Mouse (Mus musculus): ENCODE measurements at regions not wholly inside any gene's neighbourhood (a gene's known extent, or its start where the extent isn't known, plus 50 kb on each side); places are given as distances from the start of the nearest gene placed in this dataset.

- no peak overlapping the region for H3K27ac ChIP-seq (ENCODE audit: low read length)
These were observed 97.4 kb upstream of the Magi3 start for GRCm38 (mm10) chr3:104317528-104317927.

DNA sequence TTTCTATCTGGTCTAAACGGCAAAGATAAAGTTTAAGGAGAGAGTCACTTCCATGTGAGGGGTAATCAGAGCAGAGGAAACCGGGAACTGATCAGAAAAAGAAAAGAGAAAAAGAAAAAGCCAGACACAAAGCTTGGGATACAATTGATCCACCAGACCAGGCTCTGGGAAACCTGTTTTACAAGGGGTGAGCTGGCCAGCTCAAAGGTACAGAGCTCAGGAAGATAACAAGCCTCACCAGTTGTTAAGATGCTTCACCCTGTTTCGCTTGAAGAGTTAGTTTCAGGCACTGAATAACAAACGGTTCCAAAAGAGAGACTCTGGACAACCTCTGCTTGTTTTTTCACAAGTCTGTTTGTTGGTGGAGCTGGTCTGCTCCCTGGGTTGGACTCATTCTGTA, 92.9 kb upstream of the Magi3 start:
- Histone ChIP-seq H3K9me3 (ENCODE audit: low read length) (no peaks in the 10 kb centered on the region), H3K36me3 (ENCODE audit: insufficient read depth, low read length) (no peaks in the 10 kb centered on the region), H3K27me3 (replicated peaks; ENCODE audit: insufficient read depth, low read length) (no peaks in the 10 kb centered on the region), H3K4me2 (replicated peaks; ENCODE audit: low read depth, low read length) (no peak overlapping the region), H3K4me3 (ENCODE audit: low read depth, low read length) (no peak overlapping the region), H3K27ac (ENCODE audit: low read length) (no peak overlapping the region), H3K9ac (replicated peaks; ENCODE audit: low read depth) (no peak overlapping the region), H3K4me1 (ENCODE audit: insufficient read depth, low read depth, low read length) (no peaks in the 10 kb centered on the region)
- WGBS: 67% methylated on average over 4 of the region's 4 CpGs
- ATAC-seq: no peak
- TF ChIP-seq EP300 (IDR thresholded peaks at IDR 0.05) (no peak), CTCF (IDR thresholded peaks at IDR 0.05) (no peak)
- no peak for DNase-seq (ENCODE audit: low spot score)

More at GRCm38 (mm10) chr3:104317528-104317927, 97.4 kb upstream of the Magi3 start:
- H3K9ac ChIP-seq (replicated peaks; ENCODE audit: low read depth): no peak overlapping the region
- H3K4me2 ChIP-seq (replicated peaks; ENCODE audit: low read depth, low read length): no peak overlapping the region
- DNase-seq (ENCODE audit: low spot score) (no peak), ATAC-seq (no peak)
- no peaks in the 10 kb centered on the region for H3K27me3 ChIP-seq (replicated peaks; ENCODE audit: insufficient read depth, low read length)
- no peaks in the 10 kb centered on the region for H3K36me3 ChIP-seq (ENCODE audit: insufficient read depth, low read length)
- H3K4me1 ChIP-seq (ENCODE audit: insufficient read depth, low read depth, low read length): peaks cover 15% of the 10 kb centered on the region
- 78% methylated on average over 4 of the region's 4 CpGs for WGBS
- H3K9me3 ChIP-seq (ENCODE audit: low read length): no peaks in the 10 kb centered on the region
- no peak overlapping the region for H3K4me3 ChIP-seq (ENCODE audit: low read depth, low read length)
- TF ChIP-seq CTCF (IDR thresholded peaks at IDR 0.05): no peak

DNA sequence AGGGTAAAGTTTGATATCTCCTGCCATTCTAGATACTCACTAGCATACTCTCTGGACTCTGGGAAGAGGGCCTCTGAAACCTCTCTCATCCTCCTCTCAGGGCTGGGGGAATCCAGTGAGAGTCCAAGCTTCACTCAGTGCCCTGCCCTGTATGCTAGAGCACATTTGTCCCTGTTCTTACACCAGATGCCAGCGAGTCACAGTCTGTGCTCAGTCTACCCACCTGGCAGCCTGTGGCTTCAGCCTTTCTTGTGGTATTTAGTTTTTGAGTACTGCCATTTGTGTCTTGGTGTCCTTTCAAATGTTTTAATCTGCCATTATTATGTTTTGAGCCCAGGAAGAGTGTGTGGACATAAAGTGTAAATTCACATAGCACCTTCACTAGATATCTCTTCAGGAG, 86.8 kb upstream of the Magi3 start:
- H3K36me3 ChIP-seq (ENCODE audit: insufficient read depth, low read length): no peaks in the 10 kb centered on the region
- no peak overlapping the region for H3K4me2 ChIP-seq (replicated peaks; ENCODE audit: low read depth, low read length)
- H3K9me3 ChIP-seq (ENCODE audit: low read length): no peaks in the 10 kb centered on the region
- 70% methylated on average over 1 of the region's 1 CpGs for WGBS
- no peaks in the 10 kb centered on the region; the same call in 1 of the 2 replicates for H3K4me1 ChIP-seq (ENCODE audit: insufficient read depth, low read depth, low read length)
- ATAC-seq (no peak), DNase-seq (ENCODE audit: low spot score) (no peak)
- TF ChIP-seq EP300 (IDR thresholded peaks at IDR 0.05): no peak
- no peak for TF ChIP-seq CTCF (IDR thresholded peaks at IDR 0.05)
- no peak overlapping the region for H3K9ac ChIP-seq (replicated peaks; ENCODE audit: low read depth)
- H3K4me3 ChIP-seq (ENCODE audit: low read depth, low read length): no peak overlapping the region
- H3K27me3 ChIP-seq (replicated peaks; ENCODE audit: insufficient read depth, low read length): no peaks in the 10 kb centered on the region
- no peak overlapping the region for H3K27ac ChIP-seq (ENCODE audit: low read length)

DNA sequence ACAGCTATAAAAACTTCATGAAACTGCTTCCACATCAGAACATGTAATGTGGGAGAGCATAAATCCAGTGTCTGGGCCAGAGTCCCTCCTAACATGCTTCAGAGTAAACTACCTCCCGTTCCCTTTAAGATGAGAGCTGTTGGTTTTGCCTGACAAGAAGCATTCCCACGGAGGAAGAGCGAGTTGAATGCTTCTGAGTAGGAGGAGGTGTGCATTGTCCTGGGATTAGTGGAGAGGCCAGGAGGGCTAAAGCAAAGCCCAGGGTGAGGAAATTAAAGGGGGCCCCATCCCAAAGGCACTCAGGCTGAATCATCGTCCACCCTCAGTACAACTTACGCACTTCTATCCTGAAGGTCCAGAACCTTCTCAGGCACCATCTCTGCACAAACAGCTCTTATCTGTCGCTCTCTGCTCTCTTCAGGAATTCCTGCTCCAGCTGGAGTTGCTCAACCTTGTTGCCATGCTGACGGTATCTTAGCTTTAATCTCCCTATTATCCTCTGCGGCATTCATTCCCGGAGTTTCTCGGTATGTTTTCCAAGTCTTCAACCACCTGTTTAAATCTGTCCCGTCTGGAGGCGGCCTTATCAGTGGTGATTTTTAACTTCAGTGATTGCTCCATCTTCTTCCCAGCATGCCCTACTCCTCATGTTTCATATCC, 85.9 kb upstream of the Magi3 start:
- Histone ChIP-seq H3K9ac (replicated peaks; ENCODE audit: low read depth) (no peak overlapping the region), H3K4me1 (ENCODE audit: insufficient read depth, low read depth, low read length) (no peaks in the 10 kb centered on the region; the same call in 1 of the 2 replicates), H3K27me3 (replicated peaks; ENCODE audit: insufficient read depth, low read length) (no peaks in the 10 kb centered on the region), H3K27ac (ENCODE audit: low read length) (no peak overlapping the region), H3K36me3 (ENCODE audit: insufficient read depth, low read length) (no peaks in the 10 kb centered on the region), H3K4me2 (replicated peaks; ENCODE audit: low read depth, low read length) (no peak overlapping the region), H3K9me3 (ENCODE audit: low read length) (no peaks in the 10 kb centered on the region), H3K4me3 (ENCODE audit: low read depth, low read length) (no peak overlapping the region)
- DNase-seq (ENCODE audit: low spot score) (peak; percentile 45), ATAC-seq (peak; percentile 55)
- TF ChIP-seq CTCF (IDR thresholded peaks at IDR 0.05) (no peak), EP300 (IDR thresholded peaks at IDR 0.05) (peak; percentile 66)
- 17% methylated on average over 12 of the region's 12 CpGs for WGBS

DNA sequence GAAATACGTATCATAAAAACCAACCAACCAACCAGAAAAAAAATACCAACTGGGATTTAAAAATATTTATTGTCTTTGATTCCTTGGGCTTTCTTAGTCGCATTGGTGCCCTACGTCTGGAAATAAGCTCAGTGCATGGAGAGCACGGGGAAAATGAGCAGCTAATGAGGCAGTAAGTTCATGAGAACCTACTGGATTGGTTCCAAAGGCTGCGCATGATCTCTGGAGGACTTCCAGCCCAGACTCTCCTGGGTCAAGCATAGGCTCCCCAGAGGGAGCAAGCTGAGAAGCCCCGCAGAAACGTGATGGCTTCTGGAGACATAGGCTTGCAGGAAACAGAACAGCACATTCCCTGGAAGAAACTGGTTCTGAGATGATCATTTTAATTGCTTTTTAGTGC, 83.4 kb upstream of the Magi3 start:
- 63% methylated on average over 7 of the region's 7 CpGs for WGBS
- no peaks in the 10 kb centered on the region for H3K36me3 ChIP-seq (ENCODE audit: insufficient read depth, low read length)
- TF ChIP-seq CTCF (IDR thresholded peaks at IDR 0.05): no peak
- no peak for TF ChIP-seq EP300 (IDR thresholded peaks at IDR 0.05)
- no peak overlapping the region for H3K4me3 ChIP-seq (ENCODE audit: low read depth, low read length)
- H3K4me2 ChIP-seq (replicated peaks; ENCODE audit: low read depth, low read length): no peak overlapping the region
- H3K4me1 ChIP-seq (ENCODE audit: insufficient read depth, low read depth, low read length): no peaks in the 10 kb centered on the region; the same call in 1 of the 2 replicates
- H3K9me3 ChIP-seq (ENCODE audit: low read length): no peaks in the 10 kb centered on the region
- H3K9ac ChIP-seq (replicated peaks; ENCODE audit: low read depth): no peak overlapping the region
- no peak for DNase-seq (ENCODE audit: low spot score)
- ATAC-seq: no peak
- H3K27me3 ChIP-seq (replicated peaks; ENCODE audit: insufficient read depth, low read length): no peaks in the 10 kb centered on the region
- no peak overlapping the region for H3K27ac ChIP-seq (ENCODE audit: low read length)

- Histone ChIP-seq H3K4me3 (ENCODE audit: low read depth, low read length) (no peak overlapping the region), H3K27me3 (replicated peaks; ENCODE audit: insufficient read depth, low read length) (no peaks in the 10 kb centered on the region), H3K4me1 (ENCODE audit: insufficient read depth, low read depth, low read length) (no peaks in the 10 kb centered on the region), H3K4me2 (replicated peaks; ENCODE audit: low read depth, low read length) (no peak overlapping the region), H3K9ac (replicated peaks; ENCODE audit: low read depth) (no peak overlapping the region), H3K9me3 (ENCODE audit: low read length) (no peaks in the 10 kb centered on the region), H3K36me3 (ENCODE audit: insufficient read depth, low read length) (no peaks in the 10 kb centered on the region), H3K27ac (ENCODE audit: low read length) (no peak overlapping the region)
- ATAC-seq: no peak
- 87% methylated on average over 5 of the region's 5 CpGs for WGBS
- DNase-seq (ENCODE audit: low spot score): no peak
- TF ChIP-seq CTCF (IDR thresholded peaks at IDR 0.05): no peak
- no peak for TF ChIP-seq EP300 (IDR thresholded peaks at IDR 0.05)
These were observed 80.0 kb upstream of the Magi3 start for GRCm38 (mm10) chr3:104300201-104300600.

GRCm38 (mm10) chr3:104298878-104299277, 78.7 kb upstream of the Magi3 start:
- TF ChIP-seq CTCF (IDR thresholded peaks at IDR 0.05) (no peak), EP300 (IDR thresholded peaks at IDR 0.05) (no peak)
- no peak for DNase-seq (ENCODE audit: low spot score)
- no peaks in the 10 kb centered on the region for H3K36me3 ChIP-seq (ENCODE audit: insufficient read depth, low read length)
- no peak overlapping the region for H3K4me2 ChIP-seq (replicated peaks; ENCODE audit: low read depth, low read length)
- H3K4me1 ChIP-seq (ENCODE audit: insufficient read depth, low read depth, low read length): no peaks in the 10 kb centered on the region
- no peak overlapping the region for H3K27ac ChIP-seq (ENCODE audit: low read length)
- WGBS: 49% methylated on average over 4 of the region's 4 CpGs
- H3K9me3 ChIP-seq (ENCODE audit: low read length): no peaks in the 10 kb centered on the region
- peak; percentile 43 for ATAC-seq
- H3K9ac ChIP-seq (replicated peaks; ENCODE audit: low read depth): no peak overlapping the region
- H3K27me3 ChIP-seq (replicated peaks; ENCODE audit: insufficient read depth, low read length): no peaks in the 10 kb centered on the region
- H3K4me3 ChIP-seq (ENCODE audit: low read depth, low read length): no peak overlapping the region

Measured in lung, postnatal 0 days (tissue).